ENCODE assay signal across 13 mouse cellular contexts in genomic region chr10:56754546-56755175, GRCm38 (mm10).
DNase-seq lines count a peak whose midpoint lies in the region; ATAC-seq and TF ChIP-seq lines count a peak whose summit lies in the region.
"Had no signal": no experiment of that assay in that cellular context is flagged by ENCODE, and none has a peak within 500 bp of the region (broad histone marks: within the 10 kb centered on the region; RNA-seq: fewer than 3 reads in every experiment).

No protein-coding gene starts in this region.

- no peaks in the 10 kb centered on the region for H3K36me3 ChIP-seq in heart, postnatal 0 days (replicated peaks; ENCODE audit: control insufficient read depth, insufficient read depth, low read length)
- H3K36me3 ChIP-seq in forebrain, embryonic 15.5 days: no peaks in the 10 kb centered on the region
- H3K36me3 ChIP-seq: hindbrain, embryonic 13.5 days; midbrain, embryonic 13.5 days; neural tube, embryonic 12.5 days had no signal

- no peak for TF ChIP-seq EP300 in heart, postnatal 0 days (IDR thresholded peaks at IDR 0.05; ENCODE audit: low read depth)

- TF ChIP-seq CTCF in heart, postnatal 0 days (IDR thresholded peaks at IDR 0.05; ENCODE audit: low read depth): no peak

- peak; percentile 15 for DNase-seq in gastrocnemius, adult 18-20 months (ENCODE audit: low spot score)
- no peak for DNase-seq in gastrocnemius, postnatal 10 days
- DNase-seq in adrenal gland, adult 8-10 months: peak; percentile 8
- no peak for DNase-seq in heart, postnatal 0 days (ENCODE audit: low spot score)
- DNase-seq in kidney, postnatal 14 days: peak; percentile 55
- DNase-seq in left cerebral cortex, adult 8-10 months (ENCODE audit: low spot score in 2 of 2): no peak
- DNase-seq in cerebellum, postnatal 14 days: no peak
- DNase-seq: liver, postnatal 0 days; thymus, postnatal 25 days had no signal

- no peaks in the 10 kb centered on the region for H3K9me3 ChIP-seq in heart, postnatal 0 days (replicated peaks; ENCODE audit: control insufficient read depth, low read length)
- no peaks in the 10 kb centered on the region for H3K9me3 ChIP-seq in forebrain, embryonic 15.5 days
- H3K9me3 ChIP-seq: hindbrain, embryonic 13.5 days; midbrain, embryonic 13.5 days; neural tube, embryonic 12.5 days had no signal

- no peak overlapping the region for H3K9ac ChIP-seq in heart, postnatal 0 days (replicated peaks; ENCODE audit: low read depth, low read length)
- no peak overlapping the region for H3K9ac ChIP-seq in forebrain, embryonic 15.5 days (replicated peaks)
- H3K9ac ChIP-seq: hindbrain, embryonic 13.5 days; liver, postnatal 0 days; midbrain, embryonic 13.5 days; neural tube, embryonic 12.5 days had no signal

- peak; percentile 11; the same call in 1 of the 2 replicates for ATAC-seq in heart, postnatal 0 days (ENCODE audit: insufficient read depth, low read depth)
- no peak for ATAC-seq in forebrain, embryonic 15.5 days (replicated peaks)
- ATAC-seq: liver, postnatal 0 days; midbrain, embryonic 13.5 days had no signal

- 0 out of 2 replicates have a peak, but pooled peaks cover 11% of the 10 kb centered on the region for H3K4me1 ChIP-seq in heart, postnatal 0 days (ENCODE audit: control insufficient read depth, insufficient read depth)
- no peaks in the 10 kb centered on the region for H3K4me1 ChIP-seq in forebrain, embryonic 15.5 days
- H3K4me1 ChIP-seq: hindbrain, embryonic 13.5 days; neural tube, embryonic 12.5 days had no signal

- 69% methylated on average over 11 of the region's 11 CpGs for WGBS in heart, postnatal 0 days
- WGBS in forebrain, embryonic 15.5 days: 76% methylated on average over 11 of the region's 11 CpGs

- no peaks in the 10 kb centered on the region for H3K27me3 ChIP-seq in heart, postnatal 0 days (ENCODE audit: control insufficient read depth, insufficient read depth, low read length)
- no peaks in the 10 kb centered on the region for H3K27me3 ChIP-seq in forebrain, embryonic 15.5 days
- H3K27me3 ChIP-seq: hindbrain, embryonic 13.5 days; midbrain, embryonic 13.5 days; neural tube, embryonic 12.5 days had no signal

- H3K4me3 ChIP-seq in heart, postnatal 0 days (ENCODE audit: low read depth, low read length): no peak overlapping the region
- H3K4me3 ChIP-seq in forebrain, embryonic 15.5 days: no peak overlapping the region
- H3K4me3 ChIP-seq: hindbrain, embryonic 13.5 days; midbrain, embryonic 13.5 days; neural tube, embryonic 12.5 days had no signal

- H3K27ac ChIP-seq in heart, postnatal 0 days (ENCODE audit: low read depth): peak overlapping the region; percentile 51
- H3K27ac ChIP-seq in forebrain, embryonic 15.5 days (replicated peaks): no peak overlapping the region
- H3K27ac ChIP-seq: hindbrain, embryonic 13.5 days; midbrain, embryonic 13.5 days; neural tube, embryonic 12.5 days had no signal

- no peak overlapping the region for H3K4me2 ChIP-seq in heart, postnatal 0 days (ENCODE audit: low read depth, low read length)
- no peak overlapping the region for H3K4me2 ChIP-seq in forebrain, embryonic 15.5 days (replicated peaks)
- H3K4me2 ChIP-seq: hindbrain, embryonic 13.5 days; midbrain, embryonic 13.5 days; neural tube, embryonic 12.5 days had no signal

Comparison
In these comparisons a context has a peak if more than half of its experiments do, and no peak if none do; other contexts are left out.
1. DNase-seq: peak in gastrocnemius, adult 18-20 months (single experiment), adrenal gland, adult 8-10 months (single experiment) and kidney, postnatal 14 days (single experiment); none in gastrocnemius, postnatal 10 days (single experiment), heart, postnatal 0 days (single experiment), left cerebral cortex, adult 8-10 months (0 of 2) and cerebellum, postnatal 14 days (0 of 2).